Mouse (Mus musculus) adrenal gland, adult 8-10 months (tissue): ENCODE data around the gene Wnt3a. TPM values are rescaled to one million over a fixed set of nuclear protein-coding genes. Genes with fewer than 3 reads are reported as not detected.
"Not testable (repeated sequence)": the region's sequence is repeated elsewhere in the genome, so short reads cannot be mapped to it uniquely, and the experiment has no call there.

ENCODE experiments used
- DNase-seq: peaks from one replicate; pipeline ENCODE4 v3.0.0; 2022
- microRNA-seq, 2 experiments: library from miRNA; unstranded; fragments of <30 nt; microRNA quantifications; one replicate each; pipeline ENCODE4 v1.2.0; 2022
- total RNA-seq, 4 experiments: library from RNA; stranded (reverse); gene quantifications; 2 replicates each; pipeline ENCODE4 v1.2.4; 2022

The Wnt3a gene
- total RNA-seq, 4 experiments from 2014 or later: not detected

DNA sequence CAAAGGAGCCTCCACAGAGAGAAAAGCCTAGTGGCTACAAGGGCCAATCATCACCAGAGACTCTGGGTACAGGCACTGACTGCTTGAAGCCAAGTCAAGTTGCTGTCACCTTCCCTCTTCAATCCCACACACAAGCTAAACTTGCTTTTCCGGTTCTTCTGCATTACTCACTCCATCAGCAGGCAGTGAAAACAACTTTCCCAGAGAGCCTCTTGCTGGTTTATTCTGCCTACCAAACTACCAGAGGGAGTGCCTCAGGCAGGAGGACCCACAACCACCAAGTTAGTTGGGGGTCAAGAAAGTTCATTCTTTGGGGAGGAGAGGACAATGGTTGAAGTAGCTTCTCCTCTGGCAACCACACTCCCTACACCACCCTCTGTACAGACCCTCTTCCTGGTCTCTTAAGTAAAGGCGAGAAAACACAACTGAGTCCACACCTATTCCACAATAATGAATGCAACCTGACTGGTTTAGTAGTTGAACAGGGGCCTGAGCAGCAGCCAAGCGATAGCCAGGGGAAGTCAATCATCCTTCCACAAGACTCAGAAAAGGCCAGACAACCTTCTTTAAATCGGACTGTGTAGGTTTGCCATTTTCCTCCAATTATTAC lies 72.1 kb downstream of the Wnt3a start:
- DNase-seq: no peak

DNA sequence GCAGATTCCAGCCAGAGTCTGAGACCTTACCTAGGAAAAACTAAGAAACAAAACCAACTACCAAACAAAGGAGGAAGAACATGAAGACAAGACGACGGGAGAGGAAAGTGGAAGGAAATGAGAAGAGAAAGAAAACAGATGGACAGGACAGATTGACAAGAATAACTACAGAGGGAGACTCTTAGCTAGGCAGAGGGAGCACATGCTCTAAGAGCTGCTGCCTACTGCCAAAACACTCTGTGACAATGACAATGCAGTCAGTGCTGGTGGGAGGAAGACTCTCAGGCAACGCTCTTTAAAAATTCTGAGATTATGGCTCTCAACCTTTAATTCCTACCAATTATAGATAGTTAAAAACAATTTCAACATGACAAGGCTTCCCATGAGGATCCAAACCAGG lies 73.6 kb downstream of the Wnt3a start:
- DNase-seq: no peak

DNA sequence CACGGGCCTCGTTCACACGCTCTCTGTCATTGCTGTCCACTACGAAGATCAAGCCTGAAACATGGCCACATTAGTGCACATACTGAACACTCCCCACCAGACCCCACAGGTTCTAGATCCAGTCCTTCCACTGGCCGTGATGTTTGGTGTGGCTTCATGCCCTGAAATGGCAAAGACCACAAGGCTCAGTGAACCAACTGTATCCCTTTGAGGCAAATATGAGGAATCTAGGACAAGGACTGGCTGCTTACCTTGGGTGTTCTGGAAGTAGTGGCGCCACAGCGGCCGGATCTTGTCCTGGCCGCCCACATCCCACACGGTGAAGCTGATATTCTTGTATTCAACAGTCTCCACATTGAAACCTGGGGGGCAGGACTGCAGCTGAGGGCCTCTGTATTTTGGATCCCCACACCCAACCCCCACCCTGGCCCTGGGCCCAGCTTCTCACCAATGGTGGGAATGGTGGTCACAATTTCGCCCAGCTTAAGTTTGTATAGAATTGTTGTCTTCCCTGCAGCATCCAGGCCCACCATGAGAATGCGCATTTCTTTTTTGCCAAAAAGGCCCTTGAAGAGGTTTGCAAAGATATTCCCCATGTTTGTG lies 77.6 kb downstream of the Wnt3a start:
- DNase-seq: no peak

DNA sequence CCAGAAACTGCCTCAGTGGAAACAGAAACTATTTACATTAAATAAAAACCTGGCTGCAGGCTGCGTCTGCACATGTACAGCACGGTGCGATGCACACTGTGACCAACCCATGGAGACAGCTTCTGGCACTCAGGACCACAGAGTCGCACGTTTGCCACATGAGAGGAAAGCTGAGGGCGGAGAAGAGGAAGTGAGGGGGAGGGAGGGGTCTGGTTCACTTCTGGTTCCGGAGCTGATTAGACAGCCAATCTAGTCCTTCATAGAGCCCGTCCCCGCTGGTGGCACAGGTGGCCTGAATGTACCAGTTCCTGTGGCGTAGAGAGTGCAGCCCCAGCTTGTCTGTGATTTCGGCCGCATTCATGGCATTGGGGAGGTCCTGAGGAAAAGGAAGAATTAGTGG lies 78.2 kb downstream of the Wnt3a start:
- DNase-seq: not testable (repeated sequence)

DNA sequence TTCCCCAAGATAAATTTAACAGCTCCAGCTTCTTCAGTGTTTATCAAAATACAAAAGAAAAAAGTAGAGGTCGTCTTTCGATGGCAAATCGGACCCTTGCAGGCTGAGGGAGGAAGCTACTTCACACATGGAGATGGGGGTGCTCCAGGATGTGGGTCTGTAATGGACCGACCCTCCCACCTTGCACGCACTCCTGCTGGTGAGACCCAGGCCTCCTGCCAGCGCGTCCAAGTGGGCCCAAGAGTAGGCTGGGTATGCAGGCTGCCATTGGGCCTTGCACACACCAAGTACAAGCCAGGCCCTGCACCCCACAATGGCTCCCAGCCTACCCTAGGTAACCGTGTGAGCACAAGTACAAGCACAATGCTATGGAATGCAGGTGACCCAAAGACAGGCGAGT lies 79.0 kb downstream of the Wnt3a start:
- not testable (repeated sequence) for DNase-seq

DNA sequence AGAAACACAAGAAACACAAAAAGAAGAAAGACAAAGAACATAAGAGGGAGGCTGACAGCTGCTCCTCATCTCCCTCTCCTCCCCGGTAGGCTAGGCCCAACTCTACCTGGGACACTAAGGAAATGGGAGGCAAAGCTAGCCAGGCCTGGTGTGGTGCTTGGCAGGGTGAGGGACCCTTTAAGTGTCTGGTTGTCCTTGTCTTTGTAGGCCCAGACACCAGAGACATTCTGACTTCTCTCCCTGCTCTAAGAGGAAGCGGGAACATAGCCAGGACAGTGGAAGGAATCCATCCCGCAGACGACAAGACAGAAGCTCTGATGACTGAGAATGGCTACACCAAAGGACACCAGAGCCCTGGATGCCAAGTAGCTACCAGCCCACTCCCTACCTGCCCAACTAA lies 80.5 kb downstream of the Wnt3a start:
- DNase-seq: no peak

DNA sequence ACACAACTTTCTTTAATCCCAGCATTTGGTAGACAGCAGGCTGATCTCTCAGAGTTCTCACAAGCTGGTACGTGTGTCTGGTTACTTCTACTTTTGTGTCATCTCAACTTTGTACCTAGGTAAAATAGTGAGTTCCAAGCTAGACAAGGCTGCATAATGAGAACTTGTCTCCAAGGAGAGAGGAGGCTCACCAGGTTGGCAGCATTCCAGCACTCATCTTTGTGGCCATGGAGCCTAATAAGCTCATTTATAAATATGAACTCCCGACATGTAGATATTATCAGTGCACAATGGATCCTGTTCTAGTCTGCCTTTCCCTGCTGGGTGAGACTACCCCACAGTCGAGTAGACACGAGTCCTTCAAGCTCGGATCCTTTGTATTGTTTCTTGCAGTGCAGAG lies 81.0 kb downstream of the Wnt3a start:
- DNase-seq: no peak

DNA sequence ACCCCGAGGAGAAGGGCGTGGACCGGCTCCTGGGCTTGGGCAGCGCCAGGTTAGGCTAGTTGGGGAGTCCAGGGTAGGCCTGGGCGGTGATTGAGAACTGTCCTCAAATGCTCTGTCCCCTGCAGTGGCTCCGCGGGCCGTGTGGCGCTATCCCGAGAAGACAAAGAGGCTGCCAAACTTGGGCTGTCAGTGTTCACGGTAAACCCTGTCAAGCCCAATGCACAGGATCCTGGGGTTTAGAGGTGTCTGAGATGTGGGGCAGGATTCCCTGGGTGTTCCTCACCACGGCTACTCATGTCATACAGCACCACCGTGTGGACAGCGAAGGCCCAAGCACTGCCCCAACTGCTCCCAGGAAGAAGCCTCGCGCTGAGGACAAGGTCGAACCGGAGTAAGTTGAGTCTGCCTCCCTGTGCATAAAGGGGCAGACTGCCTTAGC lies 81.5 kb downstream of the Wnt3a start:
- DNase-seq: peak; percentile 81

DNA sequence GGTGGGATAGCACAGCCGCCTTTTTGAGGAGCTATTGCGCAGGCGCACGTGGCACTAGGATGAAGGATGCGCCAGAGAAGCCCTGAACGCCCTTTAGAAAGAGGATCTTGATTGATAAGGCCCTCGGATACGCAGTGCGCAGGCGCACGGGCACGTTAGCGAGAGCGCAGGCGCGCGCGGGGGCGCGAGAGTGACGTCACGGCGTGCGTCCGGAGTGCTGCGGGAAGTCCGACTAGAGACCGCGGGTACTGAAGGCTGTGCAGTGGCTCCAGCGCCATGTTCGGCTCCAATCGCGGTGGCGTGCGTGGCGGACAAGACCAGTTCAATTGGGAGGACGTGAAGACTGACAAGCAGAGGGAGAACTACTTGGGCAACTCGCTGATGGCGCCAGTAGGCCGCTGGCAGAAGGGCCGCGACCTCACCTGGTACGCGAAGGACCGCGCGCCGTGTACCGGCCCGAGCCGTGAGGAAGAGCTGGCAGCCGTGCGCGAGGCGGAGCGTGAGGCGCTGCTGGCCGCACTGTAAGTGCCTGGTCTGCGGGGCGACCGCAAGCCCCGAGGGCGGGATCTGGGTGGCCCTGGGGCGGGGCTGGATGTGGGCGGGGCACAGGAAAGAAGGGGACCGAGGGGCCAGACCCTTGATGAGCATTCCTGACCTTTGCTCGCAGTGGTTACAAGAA lies 82.3 kb downstream of the Wnt3a start, which contains the start of gene 2310033P09Rik:
Gene 2310033P09Rik (plus strand): TSS at position 169 of the 679 bp plus-strand sequence.
- peak; percentile 93 for DNase-seq

DNA sequence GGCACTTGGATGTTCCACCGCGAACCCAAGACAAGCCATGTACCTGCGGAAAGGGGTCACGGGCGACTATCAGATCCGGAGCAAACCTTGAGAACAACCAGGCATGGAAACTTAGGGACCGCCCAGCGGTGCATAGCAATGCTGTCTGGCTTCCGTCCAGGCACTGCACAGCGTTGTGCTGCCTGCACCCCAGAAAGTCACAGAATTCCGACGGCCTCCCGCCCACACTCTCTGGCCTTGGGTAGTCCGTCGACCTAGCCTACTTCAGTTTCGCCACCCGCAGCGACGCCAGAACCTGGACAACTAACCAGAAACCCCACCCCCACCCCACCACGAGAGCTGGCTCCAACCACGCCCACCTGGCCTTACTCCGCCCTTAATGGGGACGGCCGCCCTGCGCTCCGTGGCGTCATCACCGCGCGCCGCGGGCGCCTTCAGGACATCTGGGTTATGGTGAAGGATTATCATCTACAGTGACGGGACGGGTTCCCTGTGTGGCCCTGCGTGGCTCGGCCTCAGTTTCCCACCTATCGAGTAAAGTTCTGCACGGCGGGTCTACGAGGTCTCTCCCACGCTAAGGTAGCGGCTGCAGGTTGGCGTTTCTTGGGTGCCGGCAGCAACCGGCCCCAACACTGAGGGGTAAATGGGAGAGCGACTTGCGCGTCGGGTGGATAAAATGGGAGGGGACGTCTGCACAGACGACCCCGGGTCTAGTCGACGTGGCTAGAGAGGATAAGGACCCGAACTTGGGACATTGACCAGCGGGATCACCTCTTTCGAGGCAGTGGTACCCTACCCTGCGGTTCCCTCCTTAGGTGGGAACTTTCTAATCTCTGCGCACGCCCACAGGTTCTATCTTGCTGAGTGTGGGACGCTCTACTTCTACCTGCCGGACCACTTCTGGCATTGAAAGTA lies 88.2 kb downstream of the Wnt3a start, which contains the start of gene Mrpl55:
Gene Mrpl55 (plus strand): TSS at position 406 of the 915 bp plus-strand sequence.
- DNase-seq: peak; percentile 87

DNA sequence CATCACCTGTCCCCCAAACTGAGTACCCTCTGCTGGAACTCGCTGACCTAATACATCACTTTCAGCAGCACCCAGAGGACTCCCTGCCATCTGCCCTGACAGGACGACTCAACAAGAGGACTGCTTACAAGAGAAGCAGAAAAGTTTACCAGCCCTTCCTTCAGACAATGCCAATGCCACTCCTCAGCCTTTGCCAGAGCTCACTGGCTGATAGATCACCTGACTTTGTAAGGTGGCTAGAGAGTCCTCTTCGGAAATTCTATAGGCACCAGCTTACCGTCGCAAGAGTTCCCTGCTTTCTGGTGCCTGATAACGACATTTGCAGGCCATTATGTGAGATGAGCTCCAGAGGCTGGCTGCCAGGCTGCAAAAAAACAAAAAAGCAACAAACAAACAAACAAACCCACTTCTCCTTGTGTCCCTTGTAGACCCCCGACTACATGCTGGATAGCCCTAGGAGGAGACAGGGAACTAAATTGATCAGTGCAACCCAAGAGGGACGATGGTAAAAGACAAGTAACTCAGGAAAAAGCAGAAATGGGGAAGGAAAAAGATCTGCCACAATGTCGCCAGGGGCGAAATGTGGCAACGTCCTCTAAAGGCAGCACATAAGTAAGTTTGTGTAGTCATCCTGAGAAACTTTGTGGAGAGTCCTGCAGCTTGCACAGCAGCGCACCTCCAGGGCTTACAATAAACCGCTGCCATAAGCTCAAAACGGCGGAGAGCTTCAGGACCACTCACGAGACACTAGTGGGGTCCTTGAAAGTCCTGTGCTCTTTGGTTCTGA lies 89.1 kb downstream of the Wnt3a start:
- DNase-seq: no peak

Small RNA genes within 50 kb of the gene (microRNA-seq; reads per million reads assigned to microRNA genes)
- 0 reads per million in 2 experiments for gene Gm24756

Other genes with a start within 250 kb of the Wnt3a start
- 1 to 10 TPM; 1.5 to 2.2 (median 1.6) TPM for gene Obscn, start 154.3 kb downstream of the Wnt3a start, total RNA-seq
- 10 to 100 TPM; 19.3 to 23.3 (median 21.1) TPM for gene Iba57, start 127.0 kb downstream of the Wnt3a start, total RNA-seq
- 1 to 10 TPM in 2 of 4 experiments, under 1 TPM in 2; 0.66 to 1.4 (median 1.2) TPM for gene Gjc2, start 107.5 kb downstream of the Wnt3a start, total RNA-seq
- 10 to 100 TPM; 67.1 to 80.4 (median 72.1) TPM for gene Guk1, start 98.5 kb downstream of the Wnt3a start, total RNA-seq
- gene Mrpl55, start 88.3 kb downstream of the Wnt3a start, total RNA-seq: 10 to 100 TPM; 46.0 to 53.6 (median 47.1) TPM
- 10 to 100 TPM; 25.8 to 31.2 (median 29.6) TPM for gene 2310033P09Rik, start 82.4 kb downstream of the Wnt3a start, total RNA-seq
- 100 to 1,000 TPM; 408 to 506 (median 446) TPM for gene Arf1, start 62.5 kb downstream of the Wnt3a start, total RNA-seq
- 1 to 10 TPM; 1.2 to 1.5 (median 1.5) TPM for gene Wnt9a, start 16.2 kb upstream of the Wnt3a start, total RNA-seq
- not detected for gene Prss38, start 84.9 kb upstream of the Wnt3a start, total RNA-seq
- 10 to 100 TPM; 10.4 to 12.1 (median 11.1) TPM for gene Jmjd4, start 159.3 kb upstream of the Wnt3a start, total RNA-seq
- 100 to 1,000 TPM; 106 to 112 (median 108) TPM for gene Snap47, start 160.4 kb upstream of the Wnt3a start, total RNA-seq
- 1 to 10 TPM; 5.1 to 9.7 (median 7.3) TPM for gene Zfp867, start 181.7 kb upstream of the Wnt3a start, total RNA-seq
- 10 to 100 TPM; 15.4 to 23.8 (median 20.3) TPM for gene Zkscan17, start 236.0 kb upstream of the Wnt3a start, total RNA-seq